Mouse (Mus musculus): ENCODE measurements around the gene Map4k1.

Map4k1 gene

DNA sequence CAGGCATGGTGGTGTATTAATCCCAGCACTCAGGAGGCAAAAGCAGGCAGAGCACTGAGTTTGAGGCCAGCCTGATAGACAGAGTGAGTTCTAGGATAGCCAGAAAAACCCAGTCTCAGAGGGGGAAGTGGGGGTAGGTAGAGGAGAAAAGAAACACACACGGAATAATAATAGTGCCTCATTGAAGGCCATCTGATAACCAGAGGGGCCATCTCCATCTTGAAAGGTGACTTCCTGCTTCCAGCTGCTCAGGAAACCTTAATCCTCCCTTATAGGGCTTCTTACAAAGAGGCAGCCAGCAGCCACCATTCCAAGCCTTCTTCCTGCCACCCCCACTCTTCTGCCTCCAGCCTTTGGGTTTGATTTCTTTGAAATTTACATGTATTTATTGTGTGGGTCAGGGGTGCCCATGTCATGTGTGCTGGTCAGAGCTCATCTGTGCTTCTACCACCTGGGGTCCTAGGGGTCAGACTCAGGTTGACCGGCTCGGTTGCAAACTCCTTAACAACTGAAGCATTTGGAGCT is 18.4 kb upstream of the Map4k1 start:
- TF ChIP-seq GATA4 (IDR thresholded peaks at IDR 0.05; ENCODE audit: insufficient replicate concordance, low read length) = no peak

DNA sequence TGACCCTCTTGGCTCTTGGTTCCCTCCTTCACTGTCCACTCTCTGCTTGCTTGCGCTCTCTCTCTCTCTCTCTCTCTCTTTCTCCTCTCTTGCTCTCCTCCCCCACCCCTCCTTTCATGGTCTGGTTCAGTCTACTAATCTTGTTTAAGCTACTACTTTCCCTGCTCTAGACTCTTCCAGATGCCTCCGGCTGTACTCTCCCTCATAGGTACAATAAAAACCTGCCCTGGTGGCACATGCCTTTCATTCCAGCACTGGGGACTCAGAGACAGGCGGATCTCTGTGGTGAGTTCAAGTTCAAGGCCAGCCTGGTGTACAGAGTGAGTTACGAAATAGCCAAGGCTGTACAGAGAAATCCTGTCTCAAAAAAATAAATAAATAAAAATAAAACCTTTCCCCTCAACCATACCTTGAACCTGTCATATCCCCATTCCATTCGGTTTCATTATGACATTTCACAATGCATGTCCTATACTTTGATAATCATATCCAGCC is 16.5 kb upstream of the Map4k1 start:
- no peak for TF ChIP-seq GATA4 (IDR thresholded peaks at IDR 0.05; ENCODE audit: insufficient replicate concordance, low read length)

DNA sequence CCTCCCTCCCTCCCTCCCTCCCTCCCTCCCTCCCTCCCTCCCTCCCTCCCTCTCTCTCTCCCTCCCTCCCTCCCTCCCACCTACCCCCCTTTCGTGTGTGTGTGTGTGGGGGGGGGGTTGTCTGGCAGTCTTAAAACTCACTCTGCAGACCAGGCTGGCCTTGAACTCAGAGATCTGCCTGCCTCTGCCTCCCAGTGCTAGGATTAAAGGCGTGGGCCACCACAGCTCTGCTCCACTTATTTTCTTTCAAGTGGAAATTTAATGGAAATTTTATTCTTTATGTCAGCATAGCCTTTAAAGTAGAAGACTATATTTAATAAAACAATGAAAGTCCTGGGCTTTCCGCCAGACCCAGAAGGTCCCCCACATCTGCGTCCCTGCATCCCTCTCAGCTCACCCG is 15.7 kb upstream of the Map4k1 start:
- no peak for TF ChIP-seq GATA4 (IDR thresholded peaks at IDR 0.05; ENCODE audit: insufficient replicate concordance, low read length)

DNA sequence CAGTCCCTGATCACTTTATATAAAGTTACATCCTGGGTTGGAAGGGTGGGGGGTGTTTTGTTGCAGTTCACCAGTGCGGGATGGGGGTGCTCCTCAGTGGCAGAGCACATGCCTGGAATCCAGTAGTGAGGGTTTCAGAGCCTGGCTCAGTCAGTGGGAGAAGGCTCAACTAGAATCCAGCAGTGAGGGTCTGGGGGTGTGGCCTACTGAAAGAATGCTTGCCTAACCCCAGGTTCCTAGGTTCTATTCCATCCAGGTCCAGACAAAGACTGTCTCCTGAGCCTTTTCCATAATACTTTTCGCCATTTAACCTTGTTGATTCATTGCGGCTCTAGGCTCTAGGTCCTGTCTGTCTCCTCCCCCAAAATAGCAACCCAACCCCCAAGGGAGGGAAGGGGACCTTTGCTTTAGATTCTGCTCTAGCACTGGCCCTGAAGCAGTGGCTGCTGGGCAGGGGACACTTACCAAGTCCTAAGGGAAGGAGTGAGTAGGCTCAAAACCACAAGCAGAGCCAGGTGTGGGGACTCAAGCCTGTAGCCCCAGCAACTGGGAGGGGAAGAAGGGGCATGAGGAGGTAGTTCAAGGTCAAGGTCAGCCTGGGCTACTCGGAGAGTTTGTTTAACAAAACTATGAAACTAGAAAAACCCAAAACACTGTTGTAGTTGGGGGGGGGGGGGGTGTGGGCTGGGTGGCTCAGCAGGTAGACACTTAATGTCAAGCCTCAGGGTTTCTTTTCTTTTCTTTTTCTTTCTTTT is 14.9 kb upstream of the Map4k1 start:
- TF ChIP-seq GATA4 (IDR thresholded peaks at IDR 0.05; ENCODE audit: insufficient replicate concordance, low read length) = no peak

DNA sequence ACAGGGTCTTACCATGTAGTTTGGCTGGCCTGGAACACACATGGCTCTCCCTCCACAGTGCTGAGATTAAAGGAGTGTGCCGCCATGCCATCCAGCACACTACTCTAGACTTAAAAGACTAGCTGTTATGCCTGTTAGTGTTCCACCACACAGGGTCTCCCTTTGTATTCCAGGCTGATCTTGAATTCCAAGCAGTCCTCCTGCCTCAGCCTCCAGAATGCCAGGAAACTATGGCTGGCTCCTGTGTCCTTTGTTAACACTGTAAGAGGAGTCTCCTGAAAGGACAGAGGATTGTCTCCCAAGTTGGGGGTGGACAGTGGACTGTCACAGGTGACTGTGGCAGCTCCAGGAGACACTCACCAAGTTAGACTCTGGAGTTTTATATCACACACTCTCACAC is 12.6 kb upstream of the Map4k1 start:
- TF ChIP-seq GATA4 (IDR thresholded peaks at IDR 0.05; ENCODE audit: insufficient replicate concordance, low read length) = no peak

DNA sequence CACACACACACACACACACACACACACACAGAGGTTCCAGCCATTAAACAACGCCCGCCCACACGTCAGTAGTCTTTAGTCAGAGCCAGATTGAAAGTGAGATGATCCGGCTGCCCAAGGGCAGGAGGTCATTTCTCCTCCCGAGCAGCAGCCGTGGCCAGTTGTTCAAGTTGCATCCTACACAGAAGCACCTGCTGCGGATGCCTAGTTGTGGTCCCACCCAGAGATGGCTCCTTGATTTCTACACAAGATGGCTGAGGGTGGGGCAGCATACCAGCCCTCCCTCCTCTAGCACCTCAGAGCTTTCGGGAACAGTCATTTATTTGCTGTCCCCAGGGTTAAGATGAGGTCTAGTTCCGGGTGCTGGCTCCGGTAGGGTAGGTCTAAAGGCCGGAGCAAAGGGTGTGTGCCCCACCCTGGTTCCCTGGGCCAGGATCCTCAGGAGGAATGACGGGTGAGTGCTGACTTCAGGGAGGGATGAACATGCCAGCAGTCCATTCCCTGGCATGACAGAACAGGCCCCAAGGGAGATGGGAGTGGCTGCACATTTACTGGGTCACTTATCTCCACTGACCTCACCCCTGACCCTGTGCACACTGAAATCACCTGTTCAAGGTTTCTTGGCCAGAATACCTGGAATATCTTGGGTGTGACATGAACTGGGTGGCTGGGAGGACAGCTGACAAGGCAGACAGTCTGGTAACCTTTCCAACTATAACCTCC is 12.0 kb upstream of the Map4k1 start:
- peak; percentile 80; the same call in 1 of the 2 replicates for TF ChIP-seq GATA4 (IDR thresholded peaks at IDR 0.05; ENCODE audit: insufficient replicate concordance, low read length)

DNA sequence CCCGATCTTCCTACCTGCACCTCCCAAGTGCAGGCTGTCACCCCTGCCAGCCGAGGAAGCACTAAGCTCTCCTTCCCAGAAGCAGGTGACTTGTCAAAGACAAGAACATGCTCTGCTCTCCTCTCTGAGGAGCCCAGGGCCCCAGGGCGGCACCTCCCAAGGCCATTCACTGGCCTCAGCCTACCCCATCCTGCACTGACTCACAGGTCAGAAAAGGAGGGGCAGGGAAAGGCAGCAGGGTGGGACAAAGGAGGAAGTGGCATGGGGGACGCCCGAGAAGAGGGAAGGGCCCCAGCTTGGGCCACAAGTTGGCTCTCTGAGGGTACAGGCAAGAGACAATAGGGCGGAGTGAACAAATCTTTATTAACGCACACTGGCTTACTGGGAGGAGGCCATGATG is 10.8 kb upstream of the Map4k1 start:
- TF ChIP-seq GATA4 (IDR thresholded peaks at IDR 0.05; ENCODE audit: insufficient replicate concordance, low read length) = no peak

DNA sequence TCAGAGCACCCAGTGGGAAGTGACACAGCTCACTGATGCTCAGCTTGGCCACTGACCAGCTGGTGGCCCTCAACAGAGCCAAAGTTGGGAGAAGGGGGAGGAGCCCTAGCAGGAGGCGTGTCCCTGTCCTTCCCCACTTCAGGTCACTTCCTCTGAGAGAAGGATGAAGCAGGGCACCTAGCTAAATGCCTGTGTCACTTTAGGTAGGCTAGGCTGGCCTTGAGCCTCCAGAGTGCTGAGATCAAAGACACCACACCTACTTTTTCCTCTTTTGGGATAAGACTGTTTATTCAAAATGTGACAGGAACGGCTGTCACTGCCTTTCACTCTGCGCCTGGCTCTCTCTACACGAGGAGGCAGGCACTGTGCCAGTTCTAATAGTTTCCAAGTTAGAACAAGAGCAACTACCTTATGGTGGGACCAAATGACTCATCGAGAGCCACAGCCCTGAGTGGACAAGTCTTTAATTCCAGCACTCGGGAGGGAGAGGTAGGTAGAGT is 10.0 kb upstream of the Map4k1 start:
- TF ChIP-seq GATA4 (IDR thresholded peaks at IDR 0.05; ENCODE audit: insufficient replicate concordance, low read length) = no peak

DNA sequence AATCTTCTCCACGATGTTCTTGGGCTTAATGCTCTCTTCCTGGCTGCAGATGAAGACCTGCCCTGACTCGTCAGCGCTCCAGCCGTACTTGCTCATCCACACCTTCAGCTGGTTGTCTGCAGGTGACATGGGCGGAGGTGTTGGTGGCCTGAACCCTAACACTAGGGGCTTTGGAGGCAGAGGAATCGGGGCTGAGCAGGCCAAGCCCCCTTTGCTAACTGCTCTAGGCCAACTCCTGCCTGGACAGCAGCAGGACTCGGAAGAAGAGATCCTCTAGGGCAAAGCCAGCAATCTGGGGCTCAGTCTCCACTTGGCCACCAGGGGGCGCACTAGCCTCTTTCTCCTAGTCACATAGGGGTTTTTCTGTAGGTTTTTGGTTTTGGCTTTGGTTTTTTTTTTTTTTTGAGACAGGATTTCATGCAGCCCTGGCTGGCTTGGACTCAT is 9.3 kb upstream of the Map4k1 start:
- no peak for TF ChIP-seq GATA4 (IDR thresholded peaks at IDR 0.05; ENCODE audit: insufficient replicate concordance, low read length)

DNA sequence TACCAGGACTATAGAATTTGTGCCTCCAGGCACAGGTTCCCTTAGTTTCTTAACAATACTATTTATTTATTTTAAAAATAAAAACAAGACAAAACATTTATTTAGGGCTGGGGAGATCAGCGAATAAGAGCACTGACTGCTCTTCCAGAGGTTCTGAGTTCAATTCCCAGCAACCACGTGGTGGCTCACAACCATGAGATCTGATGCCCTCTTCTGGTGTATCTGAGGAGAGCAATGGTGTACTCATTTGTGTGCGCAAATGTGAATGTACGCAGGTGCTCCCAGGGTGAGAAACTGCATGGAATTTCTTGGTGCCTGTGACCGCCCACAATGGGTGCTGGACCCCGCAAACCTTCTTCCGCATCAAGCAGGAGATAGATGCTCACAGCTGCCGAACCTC is 8.8 kb upstream of the Map4k1 start:
- TF ChIP-seq GATA4 (IDR thresholded peaks at IDR 0.05; ENCODE audit: insufficient replicate concordance, low read length) = no peak

DNA sequence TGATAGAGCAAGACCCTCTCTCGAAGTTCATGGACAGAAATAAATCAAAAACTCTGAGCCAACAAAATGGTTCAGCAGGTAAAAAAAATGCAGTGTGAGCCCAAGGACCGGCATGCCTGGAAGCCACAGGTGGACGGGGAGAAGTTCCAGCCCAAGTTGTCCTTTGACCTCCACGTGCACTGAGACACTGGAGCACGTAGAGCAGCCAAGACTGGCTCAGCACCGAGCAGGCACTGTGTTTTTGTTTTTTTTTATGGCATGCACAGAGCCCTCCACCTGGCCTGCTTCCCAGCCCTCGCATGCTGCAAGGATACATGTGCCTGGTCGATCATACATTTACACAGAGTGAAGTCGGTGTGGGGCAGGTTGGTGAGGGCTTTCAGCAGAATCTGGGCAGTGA is 4.3 kb upstream of the Map4k1 start:
- no peak for TF ChIP-seq GATA4 (IDR thresholded peaks at IDR 0.05; ENCODE audit: insufficient replicate concordance, low read length)

DNA sequence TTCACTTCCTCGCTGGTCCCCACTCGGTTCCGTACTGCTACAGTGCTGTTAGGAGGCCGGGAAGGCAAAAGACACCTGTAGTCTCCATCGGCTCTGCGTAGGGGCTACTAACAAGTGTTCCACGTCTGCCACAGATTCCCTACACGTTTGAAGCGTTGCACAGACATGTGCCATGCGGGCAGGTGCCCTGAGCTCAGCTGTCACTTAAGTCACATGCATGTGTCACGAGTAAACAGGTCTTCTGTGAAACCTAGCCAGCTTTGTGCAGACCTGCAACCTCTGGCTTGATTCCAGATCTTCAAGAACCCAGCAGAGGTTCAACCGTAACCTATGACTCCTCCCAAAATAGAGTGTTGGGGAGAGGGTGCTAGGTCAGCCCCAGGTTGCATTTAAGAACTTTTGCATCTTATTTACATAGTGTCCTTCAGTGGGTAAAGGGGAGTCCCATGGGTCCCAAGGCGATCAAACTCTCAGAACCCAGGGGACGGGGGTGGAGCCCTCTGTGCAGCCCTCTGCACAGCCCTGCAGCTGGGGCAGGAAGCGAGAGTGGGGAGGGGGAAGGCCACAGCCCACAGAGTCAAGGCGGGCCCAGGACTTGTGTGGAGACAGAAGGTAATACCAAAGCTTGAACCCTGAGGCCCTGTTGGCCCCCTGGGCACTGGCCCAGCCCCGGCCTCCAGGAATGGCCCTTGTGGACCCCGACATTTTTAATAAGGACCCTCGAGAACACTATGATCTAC is 594 bp downstream of the Map4k1 start:
- no peak for TF ChIP-seq GATA4 (IDR thresholded peaks at IDR 0.05; ENCODE audit: insufficient replicate concordance, low read length)

DNA sequence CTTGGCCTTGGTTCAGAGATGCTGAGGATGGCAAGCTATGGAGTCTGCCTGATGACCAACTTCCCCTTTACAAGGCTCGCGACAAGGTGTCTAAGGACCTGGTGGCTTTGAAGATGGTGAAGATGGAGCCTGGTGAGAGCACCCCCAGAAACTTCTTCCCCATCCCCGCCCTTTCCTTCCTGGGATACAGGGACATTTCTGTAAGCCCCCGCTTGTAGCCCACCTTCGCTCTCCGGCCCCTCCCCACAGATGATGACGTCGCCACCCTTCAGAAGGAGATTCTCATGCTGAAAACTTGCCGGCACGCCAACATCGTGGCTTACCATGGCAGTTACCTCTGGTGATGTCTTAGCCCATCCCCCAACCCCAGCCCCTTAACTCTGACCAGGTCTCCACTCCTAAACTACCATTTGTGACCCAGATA is 1.3 kb downstream of the Map4k1 start:
- TF ChIP-seq GATA4 (IDR thresholded peaks at IDR 0.05; ENCODE audit: insufficient replicate concordance, low read length) = no peak

DNA sequence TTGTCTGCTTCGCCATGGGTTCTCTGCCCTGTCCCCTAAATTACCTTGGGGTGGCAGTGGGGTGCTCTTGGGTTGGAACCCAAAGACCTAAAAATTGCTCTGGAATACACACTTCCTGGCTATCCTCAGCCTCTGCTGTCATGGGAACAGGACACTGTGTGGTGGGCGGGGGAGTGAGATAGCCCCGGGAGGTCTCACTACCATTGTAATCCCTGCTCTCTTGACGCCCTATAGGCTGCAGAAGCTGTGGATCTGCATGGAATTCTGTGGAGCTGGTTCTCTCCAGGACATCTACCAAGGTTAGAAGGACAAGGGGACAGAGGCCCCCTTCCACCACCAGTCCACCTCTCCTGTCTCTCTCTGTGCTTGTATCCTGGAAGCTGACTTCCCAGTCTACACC is 2.0 kb downstream of the Map4k1 start:
- no peak for TF ChIP-seq GATA4 (IDR thresholded peaks at IDR 0.05; ENCODE audit: insufficient replicate concordance, low read length)

DNA sequence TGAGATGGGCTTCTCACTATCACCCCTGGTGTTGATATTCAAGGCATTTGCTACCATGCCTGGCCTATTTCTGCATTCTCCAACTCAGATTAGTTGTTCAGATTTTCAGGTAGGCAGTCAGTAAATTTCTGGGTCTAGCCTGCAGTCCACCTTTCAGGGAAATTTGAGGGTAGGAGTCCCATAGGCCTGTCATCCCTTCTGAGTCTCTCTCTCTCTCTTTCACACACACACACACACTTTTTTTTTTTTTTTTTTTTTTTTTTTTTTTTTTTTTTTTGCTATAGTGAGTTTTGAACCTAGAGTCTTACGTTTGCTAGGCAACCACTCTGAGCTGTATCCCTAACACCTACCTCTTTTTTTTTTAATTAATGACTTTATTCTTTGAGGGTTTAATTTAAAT is 2.6 kb downstream of the Map4k1 start:
- no peak for TF ChIP-seq GATA4 (IDR thresholded peaks at IDR 0.05; ENCODE audit: insufficient replicate concordance, low read length)

Data from liver, adult (tissue).